Mouse (Mus musculus) forebrain, embryonic 15.5 days (tissue): ENCODE measurements around the gene Foxc2. TPM values are rescaled to one million over a fixed set of nuclear protein-coding genes. Genes with fewer than 3 reads are reported as not detected.
A peak's percentile ranks its signal among the peaks of the same experiment; 100 is the strongest.

Experiments
- ATAC-seq: fragments of 200-750 bp; cut with Nextera tagmentation; replicated peaks from 2 replicates; pipeline ENCODE4 v1.8.0; 2017; ENCODE audit warnings: mild to moderate bottlenecking, moderate TSS enrichment, moderate library complexity
- H3K27ac ChIP-seq: fragments of 300-500 bp; sonication (generic); replicated peaks from 2 replicates; pipeline ENCODE4 v1.5.1; 2015; ENCODE audit warnings: mild to moderate bottlenecking, inconsistent platforms
- H3K27me3 ChIP-seq: fragments of 300-500 bp; sonication (generic); 2 replicates; pipeline ENCODE4 v1.6.1; 2015; ENCODE audit warnings: inconsistent platforms
- H3K36me3 ChIP-seq: fragments of 300-500 bp; sonication (generic); 2 replicates; pipeline ENCODE4 v1.6.1; 2015; ENCODE audit warnings: mild to moderate bottlenecking, inconsistent platforms
- H3K4me1 ChIP-seq: fragments of 300-500 bp; sonication (generic); 2 replicates; pipeline ENCODE4 v1.6.1; 2015; ENCODE audit warnings: inconsistent platforms
- H3K4me2 ChIP-seq: fragments of 300-500 bp; sonication (generic); replicated peaks from 2 replicates; pipeline ENCODE4 v1.6.1; 2015; ENCODE audit warnings: mild to moderate bottlenecking, inconsistent platforms
- H3K4me3 ChIP-seq: fragments of 300-500 bp; sonication (generic); 2 replicates; pipeline ENCODE4 v1.5.1; 2015; ENCODE audit warnings: mild to moderate bottlenecking, inconsistent platforms
- H3K9ac ChIP-seq: fragments of 300-500 bp; sonication (generic); replicated peaks from 2 replicates; pipeline ENCODE4 v1.6.1; 2015; ENCODE audit warnings: mild to moderate bottlenecking, inconsistent platforms
- H3K9me3 ChIP-seq: fragments of 300-500 bp; sonication (generic); 2 replicates; pipeline ENCODE4 v1.6.1; 2016; ENCODE audit warnings: inconsistent platforms
- WGBS: fragments of 180-500 bp; shearing (Covaris S2); methylation state at CpG from one replicate; pipeline ENCODE4 v1.1.7; 2015; ENCODE audit warnings: mixed read lengths; 5-methylcytosine and 5-hydroxymethylcytosine counted together
- polyA plus RNA-seq: library from polyadenylated mRNA; unstranded; fragments of >200 nt; fragmentation: Nextera tagmentation; extraction: Ambion mirVana; gene quantifications from 2 replicates; pipeline ENCODE4 v1.2.1, GENCODE M21; 2015

Foxc2 gene
- polyA plus RNA-seq, 1 experiment from 2014 or later = 1.6 TPM

DNA sequence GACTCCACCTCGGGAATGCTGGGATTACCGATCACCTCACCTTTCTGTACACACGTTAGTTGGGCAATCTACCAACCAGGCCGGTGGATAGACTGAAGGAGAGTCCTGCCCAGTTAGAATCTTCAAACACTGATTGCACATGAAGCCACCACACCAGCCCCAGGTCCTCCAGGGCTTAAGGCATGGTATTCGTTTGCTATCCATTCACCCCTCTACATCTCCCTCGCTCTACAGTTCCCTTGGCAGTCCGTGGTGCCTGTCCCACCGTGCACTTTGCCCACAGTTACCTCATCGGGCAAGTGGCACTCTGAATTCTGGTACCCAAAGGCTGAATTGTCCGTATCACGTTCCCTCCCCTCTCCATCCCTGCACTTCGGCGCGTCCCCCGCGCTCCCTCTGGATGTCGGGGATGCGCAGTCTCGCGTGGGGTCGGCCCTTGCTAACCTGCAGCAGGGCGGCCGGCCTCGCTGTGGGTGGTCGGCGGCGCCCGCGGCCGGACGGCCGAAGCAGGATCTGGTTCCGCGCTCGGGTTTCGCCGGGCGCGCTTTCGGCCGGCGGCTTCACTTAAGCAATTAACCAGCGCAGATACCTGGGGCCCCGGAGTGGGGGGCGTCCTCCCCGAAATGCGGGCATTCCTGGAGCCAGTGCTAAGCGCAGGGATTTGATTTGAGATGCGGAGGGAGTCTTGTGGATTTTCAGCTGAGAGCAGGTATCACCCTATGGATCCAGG, 35.4 kb upstream of the Foxc2 start:
- WGBS = under 1% methylated on average over 49 of the region's 49 CpGs
- no peak overlapping the region for H3K4me3 ChIP-seq
- H3K27me3 ChIP-seq = peaks cover 98% of the 10 kb centered on the region
- no peak overlapping the region for H3K27ac ChIP-seq
- H3K9ac ChIP-seq = no peak overlapping the region
- no peaks in the 10 kb centered on the region for H3K9me3 ChIP-seq
- ATAC-seq = no peak
- no peaks in the 10 kb centered on the region for H3K36me3 ChIP-seq
- peaks cover 29% of the 10 kb centered on the region for H3K4me1 ChIP-seq
- H3K4me2 ChIP-seq = no peak overlapping the region

DNA sequence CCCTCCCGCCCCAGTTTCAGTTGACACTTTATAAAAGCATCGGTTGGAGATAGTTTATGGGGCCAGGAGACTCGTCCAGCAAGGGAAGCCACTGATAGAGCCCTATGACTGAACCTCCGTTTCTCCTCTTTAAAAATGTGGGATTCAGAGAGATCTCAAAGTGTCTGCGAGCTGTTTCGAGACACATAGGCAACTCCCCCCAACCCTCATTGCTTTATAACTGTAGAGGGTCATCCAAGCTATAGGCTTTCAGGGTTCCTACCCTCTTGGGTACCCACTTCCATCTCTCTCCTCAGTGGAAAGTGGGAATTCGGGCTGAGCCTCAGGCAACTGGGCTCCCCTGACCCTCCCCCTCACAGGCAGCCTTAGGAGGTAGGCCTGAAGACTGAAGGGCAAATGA, 34.6 kb upstream of the Foxc2 start:
- no peak for ATAC-seq
- 3% methylated on average over 7 of the region's 7 CpGs for WGBS
- Histone ChIP-seq H3K4me3 (no peak overlapping the region), H3K27me3 (peaks cover 98% of the 10 kb centered on the region), H3K36me3 (no peaks in the 10 kb centered on the region), H3K4me1 (peaks cover 29% of the 10 kb centered on the region), H3K27ac (no peak overlapping the region), H3K4me2 (no peak overlapping the region), H3K9ac (no peak overlapping the region), H3K9me3 (no peaks in the 10 kb centered on the region)

DNA sequence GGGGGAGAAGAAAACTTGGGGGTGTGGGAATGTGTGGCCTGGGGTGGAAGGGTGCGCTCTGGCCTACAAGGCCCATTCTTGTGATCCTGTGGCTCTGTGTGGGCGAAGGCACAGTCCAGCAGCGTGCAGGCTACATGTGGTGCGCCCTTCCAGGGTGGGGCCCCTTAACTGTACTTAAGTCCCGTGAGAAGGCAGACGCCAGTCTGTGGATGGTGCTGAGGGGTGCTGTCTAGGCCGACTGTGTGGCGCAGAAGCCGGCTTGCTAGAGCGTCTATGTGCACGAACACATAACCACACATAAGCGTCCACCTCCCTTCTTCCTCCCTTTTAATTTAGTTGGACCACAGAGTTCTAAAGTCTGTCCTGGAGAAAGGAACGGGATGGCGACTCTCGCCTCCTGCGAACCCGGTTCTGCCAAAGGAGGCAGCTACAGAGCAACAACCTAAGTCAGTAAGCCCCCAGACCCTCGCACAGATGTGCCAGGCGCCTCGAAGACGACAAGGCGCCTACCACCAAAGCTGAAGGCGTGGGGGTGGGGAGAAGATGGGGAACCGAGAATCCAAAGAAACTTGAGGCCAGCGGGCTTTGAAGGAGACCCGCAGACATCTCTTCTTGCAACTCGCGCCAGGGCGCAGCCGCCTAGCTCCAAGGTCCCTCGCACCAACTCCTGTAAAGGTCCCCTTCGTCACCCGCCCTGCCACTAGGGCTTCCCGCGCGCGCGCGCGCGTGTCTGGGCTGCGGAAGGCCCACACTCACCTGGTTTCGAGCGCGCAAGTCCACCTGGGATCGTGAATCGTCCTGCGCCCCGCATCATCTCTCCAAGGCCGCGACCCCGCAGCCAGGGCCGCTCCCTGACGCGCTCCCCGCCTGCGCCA, 33.5 kb upstream of the Foxc2 start:
- WGBS = under 1% methylated on average over 57 of the region's 57 CpGs

DNA sequence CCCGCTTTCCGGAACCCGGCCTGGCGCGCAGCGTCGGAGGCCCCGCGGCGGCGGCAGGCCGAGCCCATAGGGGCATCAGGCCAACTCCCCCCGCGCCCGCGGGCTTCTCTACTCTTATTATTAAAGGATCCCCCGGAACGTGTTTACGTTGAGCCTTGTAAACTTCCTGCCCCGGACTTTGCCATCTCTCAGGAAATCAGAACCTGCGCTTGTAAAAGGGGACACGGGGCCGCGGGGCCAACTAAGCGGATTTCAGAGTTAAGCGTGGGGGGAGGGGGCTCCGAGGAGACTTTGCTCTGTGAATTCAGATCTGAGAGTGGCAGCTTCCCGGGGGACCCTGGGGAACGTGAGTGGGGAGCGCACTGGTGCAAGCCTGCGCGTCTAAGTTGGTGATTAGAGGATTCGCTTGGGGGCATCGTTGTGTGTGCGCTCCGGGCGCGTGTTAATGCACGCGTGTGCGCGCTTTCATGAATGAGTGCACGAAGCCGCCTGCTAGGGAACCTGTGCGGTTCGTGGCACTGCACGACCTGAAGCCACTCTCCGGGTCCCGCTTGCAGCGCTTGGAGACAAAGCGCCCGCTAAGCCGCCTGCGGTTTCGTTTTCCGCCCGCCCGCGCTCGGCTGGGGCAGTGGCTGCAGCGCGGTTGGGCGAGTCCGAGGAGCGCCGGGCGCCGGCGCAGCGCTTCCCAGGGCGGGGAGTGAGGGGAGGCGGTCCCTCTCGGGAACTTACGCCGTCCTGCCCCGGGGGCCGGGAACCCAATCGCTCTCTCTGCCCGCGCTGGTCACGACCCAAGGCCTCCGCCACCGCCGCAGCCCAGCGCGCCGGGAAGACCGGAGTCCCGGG, 32.7 kb upstream of the Foxc2 start:
- Histone ChIP-seq H3K4me1 (peaks cover 29% of the 10 kb centered on the region), H3K4me3 (peak overlapping the region; percentile 41), H3K9ac (peak overlapping the region; percentile 6; the same call in 1 of the 2 replicates), H3K9me3 (no peaks in the 10 kb centered on the region), H3K27ac (no peak overlapping the region), H3K36me3 (no peaks in the 10 kb centered on the region), H3K4me2 (peak overlapping the region; percentile 65), H3K27me3 (peaks cover 100% of the 10 kb centered on the region)
- ATAC-seq = no peak
- under 1% methylated on average over 85 of the region's 89 CpGs for WGBS

More for the DNA sequence above, 33.5 kb upstream of the Foxc2 start:
- Histone ChIP-seq H3K4me2 (peak overlapping the region; percentile 65), H3K36me3 (no peaks in the 10 kb centered on the region), H3K4me3 (peak overlapping the region; percentile 41), H3K4me1 (peaks cover 29% of the 10 kb centered on the region), H3K9ac (no peak overlapping the region), H3K27me3 (peaks cover 98% of the 10 kb centered on the region), H3K27ac (no peak overlapping the region), H3K9me3 (no peaks in the 10 kb centered on the region)
- no peak for ATAC-seq

DNA sequence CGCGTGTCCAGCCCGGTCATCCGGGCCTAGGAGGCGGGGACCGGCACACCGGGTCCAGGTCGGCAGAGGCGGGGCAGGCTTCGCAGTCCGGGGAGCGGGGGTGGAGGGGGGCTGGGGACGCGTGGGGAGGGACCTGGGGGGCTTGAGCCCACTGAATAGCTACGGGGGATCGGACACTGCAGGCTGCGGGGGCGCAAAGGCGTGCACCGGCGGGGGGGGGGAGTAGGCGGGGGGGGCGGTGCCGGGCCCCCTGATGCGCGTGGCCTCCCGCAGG, 32.1 kb upstream of the Foxc2 start:
- WGBS = 0% methylated on average over 21 of the region's 27 CpGs
- peak overlapping the region; percentile 22; the same call in 1 of the 2 replicates for H3K9ac ChIP-seq
- peaks cover 98% of the 10 kb centered on the region for H3K27me3 ChIP-seq
- H3K36me3 ChIP-seq = no peaks in the 10 kb centered on the region
- peaks cover 29% of the 10 kb centered on the region for H3K4me1 ChIP-seq
- peak overlapping the region; percentile 65 for H3K4me2 ChIP-seq
- H3K9me3 ChIP-seq = no peaks in the 10 kb centered on the region
- H3K4me3 ChIP-seq = peak overlapping the region; percentile 41
- ATAC-seq = no peak
- H3K27ac ChIP-seq = no peak overlapping the region

- Histone ChIP-seq H3K9ac (peak within 1 kb of the TSS; percentile 22; the same call in 1 of the 2 replicates), H3K27ac (no peak within 1 kb of the TSS), H3K27me3 (peaks cover 98% of the 10 kb centered on the region), H3K36me3 (no peaks in the 10 kb centered on the region), H3K4me1 (peaks cover 29% of the 10 kb centered on the region), H3K9me3 (no peaks in the 10 kb centered on the region), H3K4me2 (peak within 1 kb of the TSS; percentile 65), H3K4me3 (peak within 1 kb of the TSS; percentile 41)
- ATAC-seq = no peak
- WGBS = under 1% methylated on average over 67 of the region's 83 CpGs
Measured at GRCm38 (mm10) chr8:121084210-121084951, 31.6 kb upstream of the Foxc2 start, which contains the start of gene Foxf1. TSS of gene Foxf1 (plus strand) at chr8:121084386.

DNA sequence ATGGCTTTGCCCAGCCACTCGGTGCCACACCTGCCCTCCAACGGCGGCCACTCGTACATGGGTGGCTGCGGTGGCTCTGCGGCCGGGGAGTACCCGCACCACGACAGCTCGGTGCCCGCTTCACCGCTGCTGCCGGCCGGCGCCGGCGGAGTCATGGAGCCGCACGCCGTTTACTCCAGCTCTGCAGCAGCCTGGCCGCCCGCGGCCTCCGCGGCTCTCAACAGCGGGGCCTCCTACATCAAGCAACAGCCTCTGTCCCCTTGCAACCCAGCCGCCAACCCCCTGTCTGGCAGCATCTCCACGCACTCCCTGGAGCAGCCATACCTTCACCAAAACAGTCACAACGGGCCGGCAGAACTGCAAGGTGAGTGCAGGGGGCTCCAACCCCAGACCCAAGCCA, 31.0 kb upstream of the Foxc2 start:
- Histone ChIP-seq H3K4me2 (peak overlapping the region; percentile 65), H3K27ac (no peak overlapping the region), H3K27me3 (peaks cover 98% of the 10 kb centered on the region), H3K9me3 (no peaks in the 10 kb centered on the region), H3K4me3 (peak overlapping the region; percentile 41; the same call in 1 of the 2 replicates), H3K9ac (no peak overlapping the region), H3K4me1 (peaks cover 29% of the 10 kb centered on the region), H3K36me3 (no peaks in the 10 kb centered on the region)
- 1% methylated on average over 30 of the region's 30 CpGs for WGBS
- ATAC-seq = no peak

DNA sequence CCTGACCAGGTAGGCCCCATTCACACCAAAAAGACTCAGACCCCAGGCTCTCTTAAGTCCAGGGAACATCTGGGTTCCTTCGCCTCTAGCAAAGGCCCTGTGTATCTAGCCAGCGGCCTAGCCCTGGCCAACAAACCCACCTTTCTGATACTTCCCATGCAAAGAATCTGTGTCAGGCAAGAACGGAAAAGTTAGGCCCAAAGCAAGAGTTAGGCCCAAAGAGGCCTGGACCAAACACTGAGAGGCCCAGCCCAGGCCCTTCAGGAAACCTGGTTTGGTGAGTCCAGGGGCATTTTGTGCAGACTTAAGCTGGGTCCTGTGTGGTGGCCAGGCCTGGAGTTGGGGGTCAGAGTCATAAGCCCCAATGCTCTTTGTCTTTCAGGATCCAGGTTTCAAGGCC, 30.4 kb upstream of the Foxc2 start:
- no peak overlapping the region for H3K9ac ChIP-seq
- 20% methylated on average over 3 of the region's 3 CpGs for WGBS
- ATAC-seq = no peak
- H3K4me1 ChIP-seq = peaks cover 29% of the 10 kb centered on the region
- no peak overlapping the region for H3K4me3 ChIP-seq
- H3K27ac ChIP-seq = no peak overlapping the region
- no peaks in the 10 kb centered on the region for H3K9me3 ChIP-seq
- H3K4me2 ChIP-seq = no peak overlapping the region
- peaks cover 98% of the 10 kb centered on the region for H3K27me3 ChIP-seq
- no peaks in the 10 kb centered on the region for H3K36me3 ChIP-seq

- Histone ChIP-seq H3K36me3 (no peaks in the 10 kb centered on the region), H3K27me3 (peaks cover 98% of the 10 kb centered on the region), H3K9me3 (no peaks in the 10 kb centered on the region), H3K4me3 (no peak overlapping the region), H3K27ac (no peak overlapping the region), H3K4me2 (no peak overlapping the region), H3K9ac (no peak overlapping the region), H3K4me1 (peaks cover 29% of the 10 kb centered on the region)
- WGBS = 7% methylated on average over 19 of the region's 19 CpGs
- no peak for ATAC-seq
Measured at GRCm38 (mm10) chr8:121086004-121086900, 29.7 kb upstream of the Foxc2 start.

GRCm38 (mm10) chr8:121088281-121088680, 27.7 kb upstream of the Foxc2 start:
- Histone ChIP-seq H3K9me3 (no peaks in the 10 kb centered on the region), H3K4me1 (peaks cover 20% of the 10 kb centered on the region), H3K36me3 (no peaks in the 10 kb centered on the region), H3K27me3 (peaks cover 98% of the 10 kb centered on the region), H3K4me2 (no peak overlapping the region), H3K9ac (no peak overlapping the region), H3K4me3 (no peak overlapping the region), H3K27ac (no peak overlapping the region)
- 1% methylated on average over 8 of the region's 8 CpGs for WGBS
- ATAC-seq = no peak
